Mouse (Mus musculus): ENCODE measurements at regions not wholly inside any gene's neighbourhood (a gene's known extent, or its start where the extent isn't known, plus 50 kb on each side); places are given as distances from the start of the nearest gene placed in this dataset.
A peak's percentile ranks its signal among the peaks of the same experiment; 100 is the strongest.

GRCm38 (mm10) chr5:101445792-101446191 is 219.0 kb downstream of the Nkx6-1 start:
- Histone ChIP-seq H3K4me2 (replicated peaks) (no peak overlapping the region), H3K4me3 (replicated peaks) (no peak overlapping the region), H3K9me3 (no peaks in the 10 kb centered on the region), H3K27me3 (peaks cover 27% of the 10 kb centered on the region), H3K9ac (replicated peaks) (no peak overlapping the region), H3K27ac (no peak overlapping the region), H3K36me3 (no peaks in the 10 kb centered on the region), H3K4me1 (replicated peaks) (no peaks in the 10 kb centered on the region)
- WGBS = 41% methylated on average over 10 of the region's 10 CpGs
- no peak for ATAC-seq

GRCm38 (mm10) chr5:101441782-101442181 is 223.0 kb downstream of the Nkx6-1 start:
- Histone ChIP-seq H3K9me3 (no peaks in the 10 kb centered on the region), H3K27me3 (peaks cover 42% of the 10 kb centered on the region), H3K9ac (replicated peaks) (no peak overlapping the region), H3K4me1 (replicated peaks) (no peaks in the 10 kb centered on the region), H3K4me3 (replicated peaks) (no peak overlapping the region), H3K27ac (no peak overlapping the region), H3K36me3 (no peaks in the 10 kb centered on the region), H3K4me2 (replicated peaks) (no peak overlapping the region)
- no peak for ATAC-seq
- WGBS = 80% methylated on average over 1 of the region's 1 CpGs

GRCm38 (mm10) chr5:101437666-101438299 is 227.0 kb downstream of the Nkx6-1 start:
- H3K4me2 ChIP-seq (replicated peaks) = no peak overlapping the region
- H3K4me3 ChIP-seq (replicated peaks) = no peak overlapping the region
- H3K27me3 ChIP-seq = peaks cover 64% of the 10 kb centered on the region
- H3K27ac ChIP-seq = no peak overlapping the region
- WGBS = 71% methylated on average over 14 of the region's 14 CpGs
- no peaks in the 10 kb centered on the region for H3K36me3 ChIP-seq
- no peak for ATAC-seq
- no peak overlapping the region for H3K9ac ChIP-seq (replicated peaks)
- no peaks in the 10 kb centered on the region for H3K9me3 ChIP-seq
- no peaks in the 10 kb centered on the region for H3K4me1 ChIP-seq (replicated peaks)

- Histone ChIP-seq H3K36me3 (no peaks in the 10 kb centered on the region), H3K9ac (replicated peaks) (no peak overlapping the region), H3K27me3 (peaks cover 78% of the 10 kb centered on the region), H3K9me3 (no peaks in the 10 kb centered on the region), H3K4me1 (replicated peaks) (peaks cover 18% of the 10 kb centered on the region), H3K27ac (0 out of 2 replicates have a peak overlapping the region, but pooled peaks have one; percentile 11), H3K4me3 (replicated peaks) (no peak overlapping the region), H3K4me2 (replicated peaks) (peak overlapping the region; percentile 39)
- peak; percentile 94 for ATAC-seq
- WGBS = 15% methylated on average over 13 of the region's 13 CpGs
Measured at GRCm38 (mm10) chr5:101426067-101426771, 238.6 kb downstream of the Nkx6-1 start.

DNA sequence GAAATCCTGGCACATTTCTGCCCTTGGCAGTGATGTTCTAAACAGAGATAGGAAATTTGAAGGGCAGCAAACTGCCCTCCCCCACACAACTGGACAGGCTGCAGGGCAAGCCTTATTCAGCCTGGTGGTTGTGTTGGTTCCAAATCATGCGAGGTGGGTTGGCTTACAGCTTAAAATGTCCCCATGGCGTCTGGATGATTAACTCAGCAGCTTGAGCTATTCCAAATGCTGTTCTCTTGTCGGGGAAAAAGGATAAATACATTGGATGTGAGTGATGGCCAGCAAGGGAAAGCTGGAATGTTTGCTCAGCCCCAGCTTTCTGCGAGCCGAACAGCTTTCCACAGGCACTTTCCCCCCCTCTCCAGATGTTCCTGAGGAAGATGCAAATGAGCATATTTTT is 280.5 kb downstream of the Nkx6-1 start:
- no peak for ATAC-seq
- Histone ChIP-seq H3K4me3 (replicated peaks) (no peak overlapping the region), H3K9ac (replicated peaks) (no peak overlapping the region), H3K4me2 (replicated peaks) (no peak overlapping the region), H3K27me3 (0 out of 2 replicates have a peak, but pooled peaks cover 7% of the 10 kb centered on the region), H3K27ac (no peak overlapping the region), H3K9me3 (no peaks in the 10 kb centered on the region), H3K4me1 (replicated peaks) (no peaks in the 10 kb centered on the region), H3K36me3 (no peaks in the 10 kb centered on the region)
- WGBS = 75% methylated on average over 5 of the region's 5 CpGs

DNA sequence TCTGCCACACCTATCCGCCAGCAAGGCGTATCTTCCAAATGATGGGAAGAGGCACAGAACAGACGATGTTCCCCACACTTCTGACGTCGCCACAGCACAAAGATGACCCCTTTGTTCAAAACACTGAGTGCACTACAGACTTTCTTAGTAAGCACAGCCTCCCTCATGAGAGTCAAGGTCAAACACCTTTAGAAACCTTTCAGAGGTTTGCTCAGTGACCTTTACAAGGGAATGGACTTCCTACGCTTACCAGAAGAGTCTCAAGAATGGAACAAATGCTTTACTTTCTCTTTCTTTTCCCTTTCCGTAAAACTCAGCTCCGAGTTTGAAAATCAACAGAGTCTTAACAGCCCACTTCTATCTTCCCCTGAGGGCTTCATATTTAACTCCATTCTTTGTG is 283.4 kb downstream of the Nkx6-1 start:
- no peak overlapping the region for H3K27ac ChIP-seq
- no peaks in the 10 kb centered on the region for H3K9me3 ChIP-seq
- WGBS = 73% methylated on average over 8 of the region's 8 CpGs
- no peaks in the 10 kb centered on the region for H3K4me1 ChIP-seq (replicated peaks)
- H3K4me3 ChIP-seq (replicated peaks) = no peak overlapping the region
- 0 out of 2 replicates have a peak, but pooled peaks cover 12% of the 10 kb centered on the region for H3K27me3 ChIP-seq
- no peak overlapping the region for H3K4me2 ChIP-seq (replicated peaks)
- H3K9ac ChIP-seq (replicated peaks) = no peak overlapping the region
- H3K36me3 ChIP-seq = no peaks in the 10 kb centered on the region
- no peak for ATAC-seq

DNA sequence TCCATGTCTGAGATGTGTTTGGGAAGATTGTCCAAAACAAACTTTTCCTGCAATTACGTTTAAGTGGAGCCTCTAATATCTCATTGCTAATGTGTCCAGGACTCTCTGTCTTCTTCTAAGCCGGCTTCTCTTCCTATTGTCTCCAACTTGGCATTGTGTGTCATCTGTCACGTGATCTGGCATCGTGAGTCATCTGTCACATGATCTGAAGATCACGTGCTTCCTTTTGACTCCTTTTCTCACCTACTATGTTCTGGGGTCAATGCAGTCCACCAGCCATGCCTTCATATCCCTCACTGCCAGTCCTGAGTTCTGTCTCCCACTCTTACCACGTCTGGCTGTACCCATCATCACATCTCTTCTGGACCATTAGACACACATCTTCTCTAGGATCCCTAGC is 288.1 kb downstream of the Nkx6-1 start:
- no peaks in the 10 kb centered on the region for H3K4me1 ChIP-seq (replicated peaks)
- no peaks in the 10 kb centered on the region for H3K36me3 ChIP-seq
- no peaks in the 10 kb centered on the region for H3K9me3 ChIP-seq
- H3K27ac ChIP-seq = no peak overlapping the region
- H3K4me2 ChIP-seq (replicated peaks) = no peak overlapping the region
- H3K4me3 ChIP-seq (replicated peaks) = no peak overlapping the region
- ATAC-seq = no peak
- peaks cover 13% of the 10 kb centered on the region for H3K27me3 ChIP-seq
- 88% methylated on average over 6 of the region's 6 CpGs for WGBS
- H3K9ac ChIP-seq (replicated peaks) = no peak overlapping the region

DNA sequence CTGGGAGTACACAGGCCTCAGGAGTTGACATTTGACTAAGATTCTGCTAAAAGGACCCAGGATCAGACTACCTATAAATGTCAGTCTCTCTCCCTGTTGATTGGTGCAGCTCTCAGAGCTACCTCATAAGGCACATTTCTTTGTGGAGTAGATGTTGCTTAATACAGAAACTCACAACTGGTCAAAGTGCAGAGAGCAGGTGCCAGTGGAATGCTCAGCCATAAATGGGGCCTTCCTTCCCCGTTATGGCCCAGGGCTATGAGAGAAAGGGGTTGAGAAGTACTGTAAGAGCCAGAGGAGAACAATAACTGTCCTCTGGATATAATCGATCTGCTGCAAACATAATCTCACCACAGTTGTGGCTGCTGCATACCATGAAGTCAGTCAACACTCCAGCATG is 290.7 kb downstream of the Nkx6-1 start:
- Histone ChIP-seq H3K36me3 (no peaks in the 10 kb centered on the region), H3K9ac (replicated peaks) (no peak overlapping the region), H3K4me1 (replicated peaks) (no peaks in the 10 kb centered on the region), H3K4me2 (replicated peaks) (no peak overlapping the region), H3K4me3 (replicated peaks) (no peak overlapping the region), H3K27me3 (peaks cover 29% of the 10 kb centered on the region), H3K9me3 (no peaks in the 10 kb centered on the region), H3K27ac (no peak overlapping the region)
- ATAC-seq = no peak
- 82% methylated on average over 2 of the region's 2 CpGs for WGBS

DNA sequence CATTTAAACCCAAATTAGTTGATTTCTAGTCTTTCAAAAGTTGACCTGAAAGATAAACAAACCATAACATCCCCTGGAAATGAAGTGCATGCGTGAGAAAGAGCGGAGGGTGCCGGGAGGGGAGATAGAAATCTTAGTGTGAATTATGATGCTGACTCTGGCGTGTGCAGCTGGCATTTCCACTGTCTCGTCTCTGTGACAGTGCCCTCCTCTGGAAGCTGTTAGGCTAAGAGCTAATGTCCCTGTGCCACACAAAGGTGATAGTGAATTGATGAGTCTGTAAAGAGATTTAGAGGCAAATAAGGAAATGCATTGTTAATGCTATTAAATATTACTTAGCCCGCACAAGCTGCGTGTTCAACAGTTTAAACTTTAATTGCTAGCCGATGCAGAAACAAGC is 292.6 kb downstream of the Nkx6-1 start:
- no peaks in the 10 kb centered on the region for H3K4me1 ChIP-seq (replicated peaks)
- 67% methylated on average over 8 of the region's 8 CpGs for WGBS
- peaks cover 42% of the 10 kb centered on the region for H3K27me3 ChIP-seq

GRCm38 (mm10) chr5:101365364-101365763 is 299.4 kb downstream of the Nkx6-1 start:
- WGBS = 12% methylated on average over 11 of the region's 11 CpGs
- Histone ChIP-seq H3K27me3 (peaks cover 69% of the 10 kb centered on the region), H3K36me3 (no peaks in the 10 kb centered on the region), H3K9ac (replicated peaks) (no peak overlapping the region), H3K27ac (no peak overlapping the region), H3K9me3 (no peaks in the 10 kb centered on the region), H3K4me3 (replicated peaks) (no peak overlapping the region), H3K4me2 (replicated peaks) (no peak overlapping the region), H3K4me1 (replicated peaks) (no peaks in the 10 kb centered on the region)
- peak; percentile 63; the same call in 1 of the 2 replicates for ATAC-seq

More for the DNA sequence above, 292.6 kb downstream of the Nkx6-1 start:
- H3K9ac ChIP-seq (replicated peaks) = no peak overlapping the region
- no peaks in the 10 kb centered on the region for H3K9me3 ChIP-seq
- no peak overlapping the region for H3K4me2 ChIP-seq (replicated peaks)
- no peak overlapping the region for H3K4me3 ChIP-seq (replicated peaks)
- ATAC-seq = no peak
- H3K27ac ChIP-seq = no peak overlapping the region
- H3K36me3 ChIP-seq = no peaks in the 10 kb centered on the region

DNA sequence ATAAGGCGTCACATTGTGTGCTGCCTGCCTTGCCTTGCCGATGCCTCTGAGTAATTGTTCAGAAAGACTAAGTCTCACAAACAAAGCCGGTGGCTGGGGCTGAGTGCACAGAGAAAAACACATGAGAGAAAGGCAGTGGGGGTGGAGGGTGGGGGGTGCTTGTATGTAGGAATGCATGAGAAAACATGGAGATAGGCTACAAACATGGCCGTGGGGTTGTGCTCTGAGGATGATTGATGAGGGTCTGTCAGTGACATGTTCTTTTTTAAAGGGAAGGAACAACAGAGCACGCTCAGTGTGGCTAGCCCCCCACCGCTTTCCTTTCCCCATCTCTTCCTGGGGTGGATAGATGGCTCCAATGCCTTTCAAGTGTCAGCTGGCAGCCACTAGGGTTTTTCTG is 304.8 kb downstream of the Nkx6-1 start:
- no peak overlapping the region for H3K4me2 ChIP-seq (replicated peaks)
- H3K27me3 ChIP-seq = peaks cover 28% of the 10 kb centered on the region
- WGBS = 32% methylated on average over 6 of the region's 6 CpGs
- H3K9ac ChIP-seq (replicated peaks) = no peak overlapping the region
- H3K9me3 ChIP-seq = no peaks in the 10 kb centered on the region
- no peak overlapping the region for H3K27ac ChIP-seq
- H3K36me3 ChIP-seq = no peaks in the 10 kb centered on the region
- H3K4me1 ChIP-seq (replicated peaks) = peaks cover 4% of the 10 kb centered on the region; the same call in 1 of the 2 replicates
- no peak overlapping the region for H3K4me3 ChIP-seq (replicated peaks)
- ATAC-seq = no peak

GRCm38 (mm10) chr5:101345406-101345805 is 319.4 kb downstream of the Nkx6-1 start:
- Histone ChIP-seq H3K36me3 (no peaks in the 10 kb centered on the region), H3K4me3 (replicated peaks) (no peak overlapping the region), H3K4me2 (replicated peaks) (no peak overlapping the region), H3K9me3 (no peaks in the 10 kb centered on the region), H3K9ac (replicated peaks) (no peak overlapping the region), H3K27ac (no peak overlapping the region), H3K4me1 (replicated peaks) (no peaks in the 10 kb centered on the region), H3K27me3 (no peaks in the 10 kb centered on the region)
- no peak for ATAC-seq
- WGBS = 83% methylated on average over 3 of the region's 3 CpGs

Data from midbrain, embryonic 13.5 days (tissue).